Comparison of ENCODE assay signal across 8 mouse cellular contexts in the genomic region with DNA sequence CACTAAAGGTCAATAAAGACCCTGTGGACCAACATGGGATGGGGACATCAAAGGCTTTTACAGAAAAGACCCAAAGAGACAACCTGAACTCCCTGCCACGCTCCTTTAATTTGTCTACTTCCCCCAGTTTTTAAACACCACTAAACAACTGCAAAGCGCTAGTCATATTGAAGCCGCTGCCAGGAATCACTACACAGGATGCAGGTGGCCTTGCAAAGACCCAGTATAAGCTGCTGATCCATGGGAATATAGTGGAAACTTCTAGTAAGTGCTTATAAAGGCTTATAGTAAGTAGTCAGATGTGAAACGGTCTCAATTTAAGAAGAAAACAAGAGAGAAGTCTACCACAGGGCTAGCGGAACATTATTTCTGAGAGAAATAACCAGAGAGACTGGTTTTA. TPM values are rescaled to one million over a fixed set of nuclear protein-coding genes. Genes with fewer than 3 reads are reported as not detected.
A peak's percentile ranks its signal among the peaks of the same experiment; 100 is the strongest.
DNase-seq lines count a peak whose midpoint lies in the region; ATAC-seq and TF ChIP-seq lines count a peak whose summit lies in the region.

No protein-coding gene starts in this region.

- no peak for TF ChIP-seq POLR2A in embryonic fibroblast, embryonic 13.5 days (IDR thresholded peaks at IDR 0.05; ENCODE audit: low read depth, low read length)

- H3K36me3 ChIP-seq in heart, embryonic 14.5 days (ENCODE audit: control insufficient read depth, insufficient read depth, low read length): no peaks in the 10 kb centered on the region
- no peaks in the 10 kb centered on the region for H3K36me3 ChIP-seq in liver, embryonic 11.5 days (ENCODE audit: control insufficient read depth, insufficient read depth, low read length)
- no peaks in the 10 kb centered on the region for H3K36me3 ChIP-seq in limb, embryonic 15.5 days

- no peak for TF ChIP-seq CTCF in embryonic fibroblast, embryonic 13.5 days (IDR thresholded peaks at IDR 0.05; ENCODE audit: borderline replicate concordance, insufficient read depth, low read length)

- no peaks in the 10 kb centered on the region for H3K27me3 ChIP-seq in heart, embryonic 14.5 days (ENCODE audit: control insufficient read depth, insufficient read depth, low read length)
- H3K27me3 ChIP-seq in liver, embryonic 11.5 days (replicated peaks; ENCODE audit: control insufficient read depth, insufficient read depth, low read length): no peaks in the 10 kb centered on the region
- H3K27me3 ChIP-seq in limb, embryonic 15.5 days: no peaks in the 10 kb centered on the region

- H3K4me1 ChIP-seq in heart, embryonic 14.5 days (ENCODE audit: control insufficient read depth in 2 of 2, insufficient read depth in 2 of 2, low read length in 2 of 2): 0 out of 4 replicates have a peak, but pooled peaks cover 0 to 3% of the 10 kb centered on the region in 2 experiments
- H3K4me1 ChIP-seq in liver, embryonic 11.5 days (replicated peaks; ENCODE audit: control insufficient read depth, insufficient read depth, low read length): 0 out of 2 replicates have a peak, but pooled peaks cover 3% of the 10 kb centered on the region
- peaks cover 27% of the 10 kb centered on the region for H3K4me1 ChIP-seq in embryonic fibroblast, embryonic 13.5 days (ENCODE audit: control insufficient read depth, insufficient read depth, low read length)
- peaks cover 11% of the 10 kb centered on the region for H3K4me1 ChIP-seq in limb, embryonic 15.5 days

- H3K4me2 ChIP-seq in heart, embryonic 14.5 days (ENCODE audit: low read length): peak overlapping the region; percentile 90
- peak overlapping the region; percentile 83 for H3K4me2 ChIP-seq in liver, embryonic 11.5 days
- peak overlapping the region; percentile 78 for H3K4me2 ChIP-seq in limb, embryonic 15.5 days

- 81% methylated on average over 5 of the region's 5 CpGs for WGBS in heart, embryonic 14.5 days
- WGBS in liver, embryonic 11.5 days: 83% methylated on average over 5 of the region's 5 CpGs
- WGBS in limb, embryonic 15.5 days: 41% methylated on average over 5 of the region's 5 CpGs

- H3K9ac ChIP-seq in heart, embryonic 14.5 days (ENCODE audit: low read length): no peak overlapping the region
- H3K9ac ChIP-seq in liver, embryonic 11.5 days (ENCODE audit: low read depth, low read length): no peak overlapping the region
- no peak overlapping the region for H3K9ac ChIP-seq in limb, embryonic 15.5 days

- H3K4me3 ChIP-seq in heart, embryonic 14.5 days (ENCODE audit: control insufficient read depth in 1 of 2, insufficient read depth in 1 of 2, low read depth in 1 of 2, low read length in 2 of 2): no peak overlapping the region
- H3K4me3 ChIP-seq in liver, embryonic 11.5 days (ENCODE audit: low read depth, low read length): no peak overlapping the region
- H3K4me3 ChIP-seq in embryonic fibroblast, embryonic 13.5 days (ENCODE audit: insufficient read depth, low read length): no peak overlapping the region
- peak overlapping the region; percentile 64 for H3K4me3 ChIP-seq in limb, embryonic 15.5 days

- DNase-seq in heart, postnatal 36 days: no peak
- no peak for DNase-seq in liver, embryonic 11.5 days (ENCODE audit: low spot score)
- DNase-seq in liver: no peak
- DNase-seq in adrenal gland, postnatal 4 days (ENCODE audit: low spot score in 2 of 2): no peak
- DNase-seq in left cerebral cortex, postnatal 14 days (ENCODE audit: low spot score in 2 of 2): no peak

- no peak for ATAC-seq in heart, embryonic 14.5 days (ENCODE audit: insufficient number of reproducible peaks, insufficient read depth, low FRiP score, low read depth)
- ATAC-seq in liver, embryonic 11.5 days (replicated peaks; ENCODE audit: low FRiP score): no peak
- ATAC-seq in limb, embryonic 15.5 days (ENCODE audit: insufficient number of reproducible peaks, low FRiP score, low TSS enrichment, low read depth): no peak

- no peak overlapping the region for H3K27ac ChIP-seq in heart, embryonic 14.5 days (replicated peaks in 1 of 2; ENCODE audit: control insufficient read depth in 1 of 2, insufficient read depth in 1 of 2, low read depth in 2 of 2, low read length in 2 of 2)
- no peak overlapping the region for H3K27ac ChIP-seq in liver, embryonic 11.5 days (ENCODE audit: low read depth, low read length)
- peak overlapping the region; percentile 98; the same call in 1 of the 2 replicates for H3K27ac ChIP-seq in embryonic fibroblast, embryonic 13.5 days (ENCODE audit: insufficient read depth, low read length)
- H3K27ac ChIP-seq in limb, embryonic 15.5 days: peak overlapping the region; percentile 82

- intact Hi-C loops in heart, postnatal 36 days (cut with DNase I): loop anchor here (2.0 to 5.0 kb wide), 2 partner anchors 42 to 178 kb away; partner anchors contain the start of gene Stard13
- intact Hi-C loops in left cerebral cortex, postnatal 14 days (cut with DNase I): loop anchor here (5.0 kb wide), 1 partner anchor 33 kb away; no protein-coding TSS in a partner anchor

- H3K9me3 ChIP-seq in heart, embryonic 14.5 days (ENCODE audit: control insufficient read depth, low read length): no peaks in the 10 kb centered on the region
- H3K9me3 ChIP-seq in liver, embryonic 11.5 days (ENCODE audit: control insufficient read depth, low read length): no peaks in the 10 kb centered on the region
- H3K9me3 ChIP-seq in limb, embryonic 15.5 days: no peaks in the 10 kb centered on the region

RNA-seq across cellular contexts. Expression of gene Stard13, which starts 42.9 kb away (rescaled TPM):
- 3.4 and 4.2 TPM in 2 replicates for polyA plus RNA-seq in heart, embryonic 14.5 days (2014; fragmentation: Nextera tagmentation; extraction: Ambion mirVana)
- total RNA-seq in heart, postnatal 36 days (2021): 10 to 100 TPM; 24.1 to 25.0 TPM
- 2.3 and 2.8 TPM in 2 replicates for polyA plus RNA-seq in liver, embryonic 11.5 days (2014; fragmentation: Nextera tagmentation; extraction: Ambion mirVana)
- 19.1 and 26.6 TPM in 2 replicates for polyA plus RNA-seq in embryonic fibroblast, embryonic 13.5 days (2011; ENCODE audit: insufficient read length, low read depth, missing spikeins)
- polyA plus RNA-seq in limb, embryonic 15.5 days (2015; fragmentation: Nextera tagmentation; extraction: Ambion mirVana): 11.2 and 12.2 TPM in 2 replicates
- 10 to 100 TPM; 22.6 to 26.6 TPM for total RNA-seq in adrenal gland, postnatal 4 days (2021)
- 10 to 100 TPM; 10.7 to 11.7 TPM for total RNA-seq in left cerebral cortex, postnatal 14 days (2021)

Comparison
In these comparisons a context has a peak if more than half of its experiments do, and no peak if none do; other contexts are left out.
1. H3K27ac ChIP-seq: peak in embryonic fibroblast, embryonic 13.5 days (single experiment) and limb, embryonic 15.5 days (single experiment); none in heart, embryonic 14.5 days (0 of 2) and liver, embryonic 11.5 days (single experiment).
2. Peak in every context shown above with its lines, with median percentiles within 50 percentile points of each other: H3K4me2 ChIP-seq.